Mouse (Mus musculus): Measurements from ENCODE around the gene Mbnl2.

- TF ChIP-seq CTCF (IDR thresholded peaks at IDR 0.05; ENCODE audit: control insufficient read depth, insufficient read depth, low read length) (no peak), POLR2A (IDR thresholded peaks at IDR 0.05; ENCODE audit: borderline replicate concordance, control insufficient read depth, low read depth, low read length) (no peak)
Measured at GRCm38 (mm10) chr14:120256623-120257384, 18.7 kb upstream of the Mbnl2 start.
